Mouse (Mus musculus): Measurements from ENCODE around the gene Vash2. TPM values are rescaled to one million over a fixed set of nuclear protein-coding genes. Genes with fewer than 3 reads are reported as not detected.

Vash2 gene
- total RNA-seq, 2 experiments from 2014 or later: 1.8 to 1.9 TPM

Other genes starting within 250 kb of the Vash2 start
- 100 to 1,000 TPM; 106 to 110 TPM for gene Rps6kc1, start 67.5 kb downstream of the Vash2 start, total RNA-seq (2021)
- 10 to 100 TPM; 59.7 to 63.6 TPM for gene Angel2, start 54.2 kb downstream of the Vash2 start, total RNA-seq (2021)
- 10 to 100 TPM; 13.0 to 15.3 TPM for gene Flvcr1, start 46.9 kb upstream of the Vash2 start, total RNA-seq (2021)
- not detected for gene Spata45, start 57.3 kb upstream of the Vash2 start, total RNA-seq (2021)
- 10 to 100 TPM; 26.6 to 27.1 TPM for gene Tatdn3, start 83.6 kb upstream of the Vash2 start, total RNA-seq (2021)
- under 1 TPM; 0.32 to 0.69 TPM for gene Nsl1, start 83.7 kb upstream of the Vash2 start, total RNA-seq (2021)
- 1 to 10 TPM; 1.2 to 1.9 TPM for gene Batf3, start 118.6 kb upstream of the Vash2 start, total RNA-seq (2021)
- gene Fam71a, start 185.5 kb upstream of the Vash2 start, total RNA-seq (2021): not detected
- 1 to 10 TPM in 1 of 2 experiments, under 1 TPM in 1; 0.53 to 1.4 TPM for gene Atf3, start 238.7 kb upstream of the Vash2 start, total RNA-seq (2021)